Mouse (Mus musculus): ENCODE measurements around the gene Aloxe3. TPM values are rescaled to one million over a fixed set of nuclear protein-coding genes. Genes with fewer than 3 reads are reported as not detected.

The Aloxe3 gene
- polyA plus RNA-seq, 1 experiment from 2014 or later = 0.45 TPM

DNA sequence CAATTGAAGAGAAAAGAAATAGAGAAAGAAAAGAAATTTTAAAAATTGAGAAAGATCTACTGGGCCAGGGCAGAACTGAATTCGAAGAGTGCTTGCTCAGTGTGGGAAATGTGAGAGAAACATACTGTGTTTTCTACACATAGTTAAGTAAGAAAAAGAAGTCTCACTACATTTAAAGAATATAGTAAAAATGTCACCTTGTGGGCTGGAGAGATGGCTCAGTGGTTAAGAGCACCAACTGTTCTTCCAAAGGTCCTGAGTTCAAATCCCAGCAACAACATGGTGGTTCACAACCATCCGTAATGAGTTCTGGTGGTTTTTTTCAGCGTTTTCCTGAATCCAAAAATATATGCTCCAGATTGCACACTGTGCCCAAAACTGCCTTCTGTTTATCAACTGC lies 52.8 kb downstream of the Aloxe3 start:
- ATAC-seq = no peak
- Histone ChIP-seq H3K4me1 (ENCODE audit: control insufficient read depth, insufficient read depth, low read length) (no peaks in the 10 kb centered on the region), H3K4me3 (ENCODE audit: low read length) (no peak overlapping the region), H3K4me2 (ENCODE audit: low read depth, low read length) (no peak overlapping the region), H3K27me3 (replicated peaks; ENCODE audit: control insufficient read depth, insufficient read depth, low read length) (no peaks in the 10 kb centered on the region), H3K9me3 (ENCODE audit: control insufficient read depth, low read length) (no peaks in the 10 kb centered on the region), H3K9ac (ENCODE audit: low read depth, low read length) (no peak overlapping the region), H3K36me3 (ENCODE audit: control insufficient read depth, insufficient read depth, low read length) (no peaks in the 10 kb centered on the region), H3K27ac (ENCODE audit: low read length) (no peak overlapping the region)
- 83% methylated on average over 3 of the region's 3 CpGs for WGBS

GRCm38 (mm10) chr11:69179512-69179911 lies 53.8 kb downstream of the Aloxe3 start:
- WGBS = 59% methylated on average over 3 of the region's 3 CpGs
- no peak for ATAC-seq
- Histone ChIP-seq H3K27me3 (replicated peaks; ENCODE audit: control insufficient read depth, insufficient read depth, low read length) (no peaks in the 10 kb centered on the region), H3K4me1 (ENCODE audit: control insufficient read depth, insufficient read depth, low read length) (no peaks in the 10 kb centered on the region), H3K4me2 (ENCODE audit: low read depth, low read length) (no peak overlapping the region), H3K27ac (ENCODE audit: low read length) (no peak overlapping the region), H3K36me3 (ENCODE audit: control insufficient read depth, insufficient read depth, low read length) (no peaks in the 10 kb centered on the region), H3K4me3 (ENCODE audit: low read length) (no peak overlapping the region), H3K9ac (ENCODE audit: low read depth, low read length) (no peak overlapping the region), H3K9me3 (ENCODE audit: control insufficient read depth, low read length) (no peaks in the 10 kb centered on the region)

GRCm38 (mm10) chr11:69180120-69180519 lies 54.4 kb downstream of the Aloxe3 start:
- H3K4me2 ChIP-seq (ENCODE audit: low read depth, low read length) = no peak overlapping the region
- WGBS = 84% methylated on average over 4 of the region's 4 CpGs
- no peaks in the 10 kb centered on the region for H3K9me3 ChIP-seq (ENCODE audit: control insufficient read depth, low read length)
- H3K36me3 ChIP-seq (ENCODE audit: control insufficient read depth, insufficient read depth, low read length) = no peaks in the 10 kb centered on the region
- no peaks in the 10 kb centered on the region for H3K27me3 ChIP-seq (replicated peaks; ENCODE audit: control insufficient read depth, insufficient read depth, low read length)
- no peak overlapping the region for H3K27ac ChIP-seq (ENCODE audit: low read length)
- H3K4me1 ChIP-seq (ENCODE audit: control insufficient read depth, insufficient read depth, low read length) = no peaks in the 10 kb centered on the region
- H3K9ac ChIP-seq (ENCODE audit: low read depth, low read length) = no peak overlapping the region
- ATAC-seq = no peak
- no peak overlapping the region for H3K4me3 ChIP-seq (ENCODE audit: low read length)

DNA sequence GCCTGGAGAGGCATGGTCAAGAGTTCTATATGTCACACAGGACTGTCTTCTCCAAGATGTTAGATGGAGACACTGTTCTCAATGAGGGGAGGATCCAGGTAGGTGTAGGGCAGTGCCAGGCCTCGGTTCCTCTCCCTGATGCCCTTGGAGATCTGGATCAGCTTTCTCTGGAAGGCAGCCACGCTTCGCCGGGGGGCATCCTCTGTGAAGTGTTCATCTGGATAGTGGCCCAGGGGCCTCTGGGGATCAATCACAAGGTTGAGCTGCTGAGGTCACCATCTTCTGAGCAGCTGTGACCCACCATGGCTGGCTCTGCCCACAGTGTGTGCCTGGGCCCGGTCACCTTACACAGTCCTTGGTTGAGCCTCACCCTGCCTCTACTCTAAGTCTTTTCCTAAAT lies 59.3 kb downstream of the Aloxe3 start:
- Histone ChIP-seq H3K36me3 (ENCODE audit: control insufficient read depth, insufficient read depth, low read length) (no peaks in the 10 kb centered on the region), H3K4me2 (ENCODE audit: low read depth, low read length) (no peak overlapping the region), H3K9ac (ENCODE audit: low read depth, low read length) (no peak overlapping the region), H3K27me3 (replicated peaks; ENCODE audit: control insufficient read depth, insufficient read depth, low read length) (no peaks in the 10 kb centered on the region), H3K4me1 (ENCODE audit: control insufficient read depth, insufficient read depth, low read length) (no peaks in the 10 kb centered on the region), H3K9me3 (ENCODE audit: control insufficient read depth, low read length) (no peaks in the 10 kb centered on the region), H3K4me3 (ENCODE audit: low read length) (no peak overlapping the region), H3K27ac (ENCODE audit: low read length) (no peak overlapping the region)
- ATAC-seq = no peak
- WGBS = 88% methylated on average over 5 of the region's 5 CpGs

DNA sequence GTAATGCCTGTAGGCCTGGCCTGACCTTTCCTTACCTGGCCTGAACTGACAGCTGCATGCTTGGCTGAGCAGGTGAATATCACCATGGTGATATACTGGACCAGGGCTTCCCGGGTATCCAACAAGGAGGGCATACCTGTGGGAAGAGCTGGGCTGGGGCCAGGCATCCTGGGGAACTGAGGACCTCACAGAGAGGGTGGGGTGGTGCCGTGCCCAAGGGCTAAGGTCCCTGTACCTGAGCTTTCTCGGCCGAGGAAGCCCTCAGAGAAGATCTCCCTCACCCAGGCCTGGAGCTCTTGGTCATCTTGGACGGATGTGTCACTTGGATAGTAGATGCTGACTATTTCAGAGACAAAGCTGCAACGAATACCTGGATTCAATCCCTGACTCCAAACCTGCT lies 60.2 kb downstream of the Aloxe3 start:
- no peak overlapping the region for H3K9ac ChIP-seq (ENCODE audit: low read depth, low read length)
- no peak overlapping the region for H3K27ac ChIP-seq (ENCODE audit: low read length)
- no peaks in the 10 kb centered on the region for H3K27me3 ChIP-seq (replicated peaks; ENCODE audit: control insufficient read depth, insufficient read depth, low read length)
- no peak overlapping the region for H3K4me3 ChIP-seq (ENCODE audit: low read length)
- WGBS = 83% methylated on average over 6 of the region's 6 CpGs
- H3K9me3 ChIP-seq (ENCODE audit: control insufficient read depth, low read length) = no peaks in the 10 kb centered on the region
- ATAC-seq = no peak
- H3K36me3 ChIP-seq (ENCODE audit: control insufficient read depth, insufficient read depth, low read length) = no peaks in the 10 kb centered on the region
- H3K4me1 ChIP-seq (ENCODE audit: control insufficient read depth, insufficient read depth, low read length) = no peaks in the 10 kb centered on the region
- H3K4me2 ChIP-seq (ENCODE audit: low read depth, low read length) = no peak overlapping the region

GRCm38 (mm10) chr11:69192840-69193239 lies 67.1 kb downstream of the Aloxe3 start:
- ATAC-seq = no peak
- Histone ChIP-seq H3K9me3 (ENCODE audit: control insufficient read depth, low read length) (no peaks in the 10 kb centered on the region), H3K4me1 (ENCODE audit: control insufficient read depth, insufficient read depth, low read length) (peaks cover 5% of the 10 kb centered on the region; the same call in 1 of the 2 replicates), H3K4me3 (ENCODE audit: low read length) (no peak overlapping the region), H3K4me2 (ENCODE audit: low read depth, low read length) (no peak overlapping the region), H3K27me3 (replicated peaks; ENCODE audit: control insufficient read depth, insufficient read depth, low read length) (peaks cover 11% of the 10 kb centered on the region), H3K36me3 (ENCODE audit: control insufficient read depth, insufficient read depth, low read length) (no peaks in the 10 kb centered on the region), H3K9ac (ENCODE audit: low read depth, low read length) (no peak overlapping the region), H3K27ac (ENCODE audit: low read length) (no peak overlapping the region)
- 2% methylated on average over 1 of the region's 1 CpGs for WGBS

DNA sequence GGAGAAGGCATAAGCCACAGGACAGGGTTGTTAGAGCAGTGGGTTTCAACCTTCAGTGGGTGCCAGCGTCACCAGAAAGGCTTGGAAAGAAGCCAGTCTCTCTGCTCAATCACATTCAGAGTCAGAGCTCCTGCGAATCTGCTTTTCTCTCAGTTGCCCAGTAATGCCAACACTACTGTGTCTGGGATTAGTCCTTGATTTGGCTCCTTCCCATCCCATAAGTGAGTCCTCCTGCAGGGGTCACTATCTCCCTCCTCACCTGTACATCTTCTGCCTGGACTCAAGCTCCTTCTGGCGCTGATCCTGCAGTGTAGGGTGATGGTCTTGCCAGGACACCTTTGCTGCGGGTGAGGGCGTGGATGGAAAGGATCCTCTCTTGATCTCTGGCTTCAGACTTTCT lies 71.1 kb downstream of the Aloxe3 start:
- peak overlapping the region; percentile 47 for H3K4me2 ChIP-seq (ENCODE audit: low read depth, low read length)
- H3K4me1 ChIP-seq (ENCODE audit: control insufficient read depth, insufficient read depth, low read length) = peaks cover 5% of the 10 kb centered on the region; the same call in 1 of the 2 replicates
- no peak overlapping the region for H3K27ac ChIP-seq (ENCODE audit: low read length)
- no peaks in the 10 kb centered on the region for H3K36me3 ChIP-seq (ENCODE audit: control insufficient read depth, insufficient read depth, low read length)
- WGBS = 7% methylated on average over 5 of the region's 5 CpGs
- no peaks in the 10 kb centered on the region for H3K9me3 ChIP-seq (ENCODE audit: control insufficient read depth, low read length)
- peak overlapping the region; percentile 27; the same call in 1 of the 2 replicates for H3K9ac ChIP-seq (ENCODE audit: low read depth, low read length)
- H3K27me3 ChIP-seq (replicated peaks; ENCODE audit: control insufficient read depth, insufficient read depth, low read length) = peaks cover 11% of the 10 kb centered on the region
- no peak for ATAC-seq
- peak overlapping the region; percentile 31 for H3K4me3 ChIP-seq (ENCODE audit: low read length)

DNA sequence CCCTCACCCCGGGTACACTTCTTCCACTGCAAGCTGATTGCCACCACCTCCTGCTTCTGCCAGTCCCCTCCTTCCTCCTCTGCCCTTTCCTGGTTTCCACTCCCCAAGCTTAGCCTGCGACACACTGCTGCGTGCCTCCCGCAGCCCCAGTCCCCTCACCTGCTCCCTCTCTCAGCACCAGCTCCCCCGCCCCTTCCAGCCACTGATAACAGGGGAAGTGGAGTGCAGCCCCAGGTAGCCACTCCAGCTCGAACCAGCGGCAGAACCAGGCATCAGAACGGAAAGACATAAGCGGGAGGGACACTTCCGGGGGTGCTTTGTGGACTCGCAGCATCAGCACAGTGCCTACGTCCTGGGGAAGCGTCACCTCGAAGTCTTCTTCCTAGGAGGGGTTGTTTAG lies 71.5 kb downstream of the Aloxe3 start:
- Histone ChIP-seq H3K9me3 (ENCODE audit: control insufficient read depth, low read length) (no peaks in the 10 kb centered on the region), H3K27me3 (replicated peaks; ENCODE audit: control insufficient read depth, insufficient read depth, low read length) (peaks cover 11% of the 10 kb centered on the region), H3K4me3 (ENCODE audit: low read length) (peak overlapping the region; percentile 31), H3K36me3 (ENCODE audit: control insufficient read depth, insufficient read depth, low read length) (no peaks in the 10 kb centered on the region), H3K4me2 (ENCODE audit: low read depth, low read length) (peak overlapping the region; percentile 47), H3K4me1 (ENCODE audit: control insufficient read depth, insufficient read depth, low read length) (peaks cover 5% of the 10 kb centered on the region; the same call in 1 of the 2 replicates), H3K9ac (ENCODE audit: low read depth, low read length) (peak overlapping the region; percentile 27; the same call in 1 of the 2 replicates), H3K27ac (ENCODE audit: low read length) (no peak overlapping the region)
- WGBS = under 1% methylated on average over 14 of the region's 14 CpGs
- no peak; the same call in 1 of the 2 replicates for ATAC-seq

DNA sequence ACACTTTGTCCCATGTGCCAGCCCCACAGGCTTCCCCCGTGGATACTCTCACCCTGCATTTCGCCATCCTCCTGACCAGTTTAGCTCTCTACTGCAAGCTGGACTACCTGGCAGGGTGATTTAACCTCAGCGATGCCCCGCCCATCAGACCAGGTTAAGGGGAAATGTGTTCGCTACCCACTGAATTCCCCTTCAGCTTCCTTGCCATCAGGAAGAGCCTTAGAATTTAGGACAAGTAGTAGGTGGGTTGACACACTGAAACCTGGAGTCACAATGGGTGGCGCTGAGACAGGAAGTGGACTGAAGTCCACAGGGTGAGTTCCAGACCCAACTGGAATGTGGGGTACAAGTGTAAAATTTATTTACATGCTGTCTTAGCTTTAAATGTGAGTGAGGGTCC lies 72.0 kb downstream of the Aloxe3 start, which contains the start of gene Alox8:
Gene Alox8, minus strand, starts transcription at position 101 of the 400 bp plus-strand sequence.
- Histone ChIP-seq H3K36me3 (ENCODE audit: control insufficient read depth, insufficient read depth, low read length) (no peaks in the 10 kb centered on the region), H3K9ac (ENCODE audit: low read depth, low read length) (peak within 1 kb of the TSS; percentile 27; the same call in 1 of the 2 replicates), H3K4me1 (ENCODE audit: control insufficient read depth, insufficient read depth, low read length) (peaks cover 5% of the 10 kb centered on the region; the same call in 1 of the 2 replicates), H3K9me3 (ENCODE audit: control insufficient read depth, low read length) (no peaks in the 10 kb centered on the region), H3K4me3 (ENCODE audit: low read length) (peak within 1 kb of the TSS; percentile 31), H3K27ac (ENCODE audit: low read length) (no peak within 1 kb of the TSS), H3K27me3 (replicated peaks; ENCODE audit: control insufficient read depth, insufficient read depth, low read length) (peaks cover 11% of the 10 kb centered on the region), H3K4me2 (ENCODE audit: low read depth, low read length) (peak within 1 kb of the TSS; percentile 47)
- ATAC-seq = no peak
- WGBS = 35% methylated on average over 6 of the region's 6 CpGs
